Mouse (Mus musculus): Measurements from ENCODE around the gene Nepro. TPM values are rescaled to one million over a fixed set of nuclear protein-coding genes. Genes with fewer than 3 reads are reported as not detected.

The Nepro gene
- polyA plus RNA-seq, 1 experiment from 2014 or later, result 7.0 TPM

DNA sequence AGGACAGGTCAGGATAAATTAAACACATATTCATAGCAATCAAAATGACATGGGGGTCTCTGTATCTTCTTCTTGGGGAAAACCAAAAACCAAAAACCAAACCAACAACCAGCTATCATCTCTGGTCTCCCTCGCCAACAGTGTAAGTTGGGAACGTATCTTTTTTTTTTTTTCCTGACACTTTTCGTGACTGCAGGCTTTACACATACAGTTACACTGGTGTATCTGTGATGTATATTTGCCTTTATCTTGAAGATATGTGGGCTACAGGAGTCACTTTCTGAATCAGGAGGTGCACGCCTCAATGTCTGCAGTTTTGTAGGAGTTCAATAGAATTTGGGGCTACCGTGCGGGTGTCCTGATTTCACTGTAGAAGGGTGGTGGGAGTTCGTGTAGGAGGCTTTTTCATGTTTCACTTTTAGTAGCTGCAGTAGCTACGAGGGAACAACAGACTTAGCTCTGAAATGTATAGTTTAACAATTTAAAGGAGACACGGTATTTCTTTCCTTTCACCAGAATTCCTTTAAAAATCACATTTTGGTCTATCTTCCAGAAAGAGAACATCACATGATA is 42.3 kb downstream of the Nepro start:
- H3K9me3 ChIP-seq (replicated peaks; ENCODE audit: control insufficient read depth, low read length), result no peaks in the 10 kb centered on the region
- H3K27me3 ChIP-seq (ENCODE audit: control insufficient read depth, insufficient read depth, low read length), result no peaks in the 10 kb centered on the region
- H3K36me3 ChIP-seq (ENCODE audit: control insufficient read depth, insufficient read depth, low read length), result no peaks in the 10 kb centered on the region
- no peaks in the 10 kb centered on the region for H3K4me1 ChIP-seq (ENCODE audit: control insufficient read depth, insufficient read depth, low read length)
- H3K4me2 ChIP-seq, result peak overlapping the region; percentile 42
- ATAC-seq (replicated peaks; ENCODE audit: insufficient number of reproducible peaks, low FRiP score, low TSS enrichment), result no peak
- no peak overlapping the region for H3K9ac ChIP-seq (ENCODE audit: low read depth, low read length)
- 76% methylated on average over 9 of the region's 9 CpGs for WGBS (ENCODE audit: insufficient replicate concordance)
- H3K4me3 ChIP-seq (ENCODE audit: low read depth, low read length), result no peak overlapping the region
- H3K27ac ChIP-seq (ENCODE audit: low read depth, low read length), result no peak overlapping the region

GRCm38 (mm10) chr16:44767506-44767905 is 43.4 kb downstream of the Nepro start:
- ATAC-seq (replicated peaks; ENCODE audit: insufficient number of reproducible peaks, low FRiP score, low TSS enrichment), result no peak
- no peaks in the 10 kb centered on the region for H3K36me3 ChIP-seq (ENCODE audit: control insufficient read depth, insufficient read depth, low read length)
- no peak overlapping the region for H3K27ac ChIP-seq (ENCODE audit: low read depth, low read length)
- no peaks in the 10 kb centered on the region for H3K9me3 ChIP-seq (replicated peaks; ENCODE audit: control insufficient read depth, low read length)
- no peaks in the 10 kb centered on the region for H3K27me3 ChIP-seq (ENCODE audit: control insufficient read depth, insufficient read depth, low read length)
- WGBS (ENCODE audit: insufficient replicate concordance), result 83% methylated on average over 7 of the region's 7 CpGs
- no peak overlapping the region for H3K9ac ChIP-seq (ENCODE audit: low read depth, low read length)
- no peak overlapping the region for H3K4me2 ChIP-seq
- no peaks in the 10 kb centered on the region for H3K4me1 ChIP-seq (ENCODE audit: control insufficient read depth, insufficient read depth, low read length)
- H3K4me3 ChIP-seq (ENCODE audit: low read depth, low read length), result no peak overlapping the region

DNA sequence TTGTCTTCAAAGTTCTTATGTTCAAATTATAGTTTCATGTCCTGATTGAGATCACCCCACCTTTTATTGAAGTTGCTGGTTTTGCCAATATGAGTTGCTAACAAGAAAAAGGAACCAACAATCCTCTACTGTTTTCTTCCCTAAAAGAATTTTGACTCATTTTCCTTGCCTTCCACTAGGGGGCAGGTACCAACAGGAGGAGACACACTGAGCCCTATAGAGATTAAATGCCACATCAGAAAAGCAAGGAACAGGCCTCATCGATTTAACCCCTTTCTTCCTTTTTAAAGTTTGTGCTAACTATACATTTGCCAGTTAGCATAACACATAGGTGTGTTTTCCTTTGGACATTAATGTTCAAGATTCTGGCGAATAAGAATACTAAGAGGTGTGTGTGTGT is 43.9 kb downstream of the Nepro start:
- Histone ChIP-seq H3K27me3 (ENCODE audit: control insufficient read depth, insufficient read depth, low read length) (no peaks in the 10 kb centered on the region), H3K4me3 (ENCODE audit: low read depth, low read length) (no peak overlapping the region), H3K27ac (ENCODE audit: low read depth, low read length) (no peak overlapping the region), H3K4me1 (ENCODE audit: control insufficient read depth, insufficient read depth, low read length) (no peaks in the 10 kb centered on the region), H3K4me2 (no peak overlapping the region), H3K9ac (ENCODE audit: low read depth, low read length) (no peak overlapping the region), H3K36me3 (ENCODE audit: control insufficient read depth, insufficient read depth, low read length) (no peaks in the 10 kb centered on the region), H3K9me3 (replicated peaks; ENCODE audit: control insufficient read depth, low read length) (no peaks in the 10 kb centered on the region)
- 43% methylated on average over 2 of the region's 2 CpGs for WGBS (ENCODE audit: insufficient replicate concordance)
- no peak for ATAC-seq (replicated peaks; ENCODE audit: insufficient number of reproducible peaks, low FRiP score, low TSS enrichment)

GRCm38 (mm10) chr16:44772577-44772976 is 48.5 kb downstream of the Nepro start:
- Histone ChIP-seq H3K27me3 (ENCODE audit: control insufficient read depth, insufficient read depth, low read length) (no peaks in the 10 kb centered on the region), H3K9ac (ENCODE audit: low read depth, low read length) (no peak overlapping the region), H3K36me3 (ENCODE audit: control insufficient read depth, insufficient read depth, low read length) (no peaks in the 10 kb centered on the region), H3K9me3 (replicated peaks; ENCODE audit: control insufficient read depth, low read length) (no peaks in the 10 kb centered on the region), H3K27ac (ENCODE audit: low read depth, low read length) (no peak overlapping the region), H3K4me3 (ENCODE audit: low read depth, low read length) (no peak overlapping the region), H3K4me2 (no peak overlapping the region), H3K4me1 (ENCODE audit: control insufficient read depth, insufficient read depth, low read length) (no peaks in the 10 kb centered on the region)
- WGBS (ENCODE audit: insufficient replicate concordance), result 63% methylated on average over 6 of the region's 6 CpGs
- no peak for ATAC-seq (replicated peaks; ENCODE audit: insufficient number of reproducible peaks, low FRiP score, low TSS enrichment)

GRCm38 (mm10) chr16:44773673-44774072 is 49.6 kb downstream of the Nepro start:
- Histone ChIP-seq H3K27ac (ENCODE audit: low read depth, low read length) (no peak overlapping the region), H3K4me3 (ENCODE audit: low read depth, low read length) (no peak overlapping the region), H3K36me3 (ENCODE audit: control insufficient read depth, insufficient read depth, low read length) (no peaks in the 10 kb centered on the region), H3K9ac (ENCODE audit: low read depth, low read length) (no peak overlapping the region), H3K9me3 (replicated peaks; ENCODE audit: control insufficient read depth, low read length) (no peaks in the 10 kb centered on the region), H3K4me2 (no peak overlapping the region), H3K27me3 (ENCODE audit: control insufficient read depth, insufficient read depth, low read length) (no peaks in the 10 kb centered on the region), H3K4me1 (ENCODE audit: control insufficient read depth, insufficient read depth, low read length) (no peaks in the 10 kb centered on the region)
- ATAC-seq (replicated peaks; ENCODE audit: insufficient number of reproducible peaks, low FRiP score, low TSS enrichment), result no peak
- 59% methylated on average over 3 of the region's 3 CpGs for WGBS (ENCODE audit: insufficient replicate concordance)

DNA sequence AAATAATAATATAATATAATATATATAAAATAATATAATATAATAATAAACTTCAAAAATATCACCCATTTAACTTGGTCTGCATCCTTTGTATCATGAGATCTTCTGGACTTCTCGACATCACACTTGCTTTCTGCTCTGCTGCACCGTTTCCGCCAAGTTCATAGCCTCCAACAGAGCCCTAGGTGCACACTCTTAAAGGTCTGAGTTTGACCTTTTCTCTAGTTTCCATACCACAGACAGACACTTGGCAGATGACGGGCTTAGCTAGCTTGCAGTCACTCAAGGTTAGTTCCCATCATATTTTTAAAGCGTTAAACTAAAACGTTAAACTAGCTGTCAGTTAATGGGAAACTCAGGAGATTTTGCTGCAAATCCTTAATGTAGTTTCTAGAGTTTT is 50.1 kb downstream of the Nepro start:
- no peak overlapping the region for H3K4me3 ChIP-seq (ENCODE audit: low read depth, low read length)
- 83% methylated on average over 6 of the region's 6 CpGs for WGBS (ENCODE audit: insufficient replicate concordance)
- H3K27ac ChIP-seq (ENCODE audit: low read depth, low read length), result no peak overlapping the region
- no peaks in the 10 kb centered on the region for H3K27me3 ChIP-seq (ENCODE audit: control insufficient read depth, insufficient read depth, low read length)
- no peak overlapping the region for H3K4me2 ChIP-seq
- no peaks in the 10 kb centered on the region for H3K36me3 ChIP-seq (ENCODE audit: control insufficient read depth, insufficient read depth, low read length)
- H3K9me3 ChIP-seq (replicated peaks; ENCODE audit: control insufficient read depth, low read length), result no peaks in the 10 kb centered on the region
- H3K9ac ChIP-seq (ENCODE audit: low read depth, low read length), result no peak overlapping the region
- H3K4me1 ChIP-seq (ENCODE audit: control insufficient read depth, insufficient read depth, low read length), result no peaks in the 10 kb centered on the region
- no peak for ATAC-seq (replicated peaks; ENCODE audit: insufficient number of reproducible peaks, low FRiP score, low TSS enrichment)

- no peaks in the 10 kb centered on the region for H3K4me1 ChIP-seq (ENCODE audit: control insufficient read depth, insufficient read depth, low read length)
- H3K27me3 ChIP-seq (ENCODE audit: control insufficient read depth, insufficient read depth, low read length), result no peaks in the 10 kb centered on the region
- no peaks in the 10 kb centered on the region for H3K9me3 ChIP-seq (replicated peaks; ENCODE audit: control insufficient read depth, low read length)
- no peaks in the 10 kb centered on the region for H3K36me3 ChIP-seq (ENCODE audit: control insufficient read depth, insufficient read depth, low read length)
- H3K9ac ChIP-seq (ENCODE audit: low read depth, low read length), result no peak overlapping the region
- 65% methylated on average over 17 of the region's 17 CpGs for WGBS (ENCODE audit: insufficient replicate concordance)
- ATAC-seq (replicated peaks; ENCODE audit: insufficient number of reproducible peaks, low FRiP score, low TSS enrichment), result no peak
- H3K4me3 ChIP-seq (ENCODE audit: low read depth, low read length), result no peak overlapping the region
- H3K4me2 ChIP-seq, result no peak overlapping the region; the same call in 1 of the 2 replicates
- no peak overlapping the region for H3K27ac ChIP-seq (ENCODE audit: low read depth, low read length)
Measured at GRCm38 (mm10) chr16:44778538-44779147, 54.5 kb downstream of the Nepro start.

DNA sequence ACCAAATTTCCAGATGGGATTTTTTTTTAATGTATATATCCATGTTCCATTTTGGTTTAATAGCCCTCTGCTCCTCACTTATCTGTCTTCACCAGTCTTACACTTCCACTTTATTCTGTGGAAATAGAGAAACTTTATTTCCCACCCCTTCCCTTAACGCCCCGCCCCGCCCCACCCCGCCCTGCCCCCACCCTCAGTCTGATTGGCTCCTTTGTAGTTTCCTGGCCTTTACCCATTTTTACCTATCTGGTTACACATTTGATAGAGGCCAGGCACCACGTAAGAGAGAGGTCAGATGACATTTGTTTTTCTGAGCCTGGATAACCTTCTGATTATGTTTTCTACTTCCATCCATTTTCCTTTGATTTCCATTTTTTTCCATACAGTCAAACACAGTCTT is 55.4 kb downstream of the Nepro start:
- no peak overlapping the region for H3K4me2 ChIP-seq
- no peaks in the 10 kb centered on the region for H3K4me1 ChIP-seq (ENCODE audit: control insufficient read depth, insufficient read depth, low read length)
- no peak overlapping the region for H3K4me3 ChIP-seq (ENCODE audit: low read depth, low read length)
- H3K27ac ChIP-seq (ENCODE audit: low read depth, low read length), result no peak overlapping the region
- H3K36me3 ChIP-seq (ENCODE audit: control insufficient read depth, insufficient read depth, low read length), result no peaks in the 10 kb centered on the region
- H3K9me3 ChIP-seq (replicated peaks; ENCODE audit: control insufficient read depth, low read length), result no peaks in the 10 kb centered on the region
- H3K27me3 ChIP-seq (ENCODE audit: control insufficient read depth, insufficient read depth, low read length), result no peaks in the 10 kb centered on the region
- no peak for ATAC-seq (replicated peaks; ENCODE audit: insufficient number of reproducible peaks, low FRiP score, low TSS enrichment)
- H3K9ac ChIP-seq (ENCODE audit: low read depth, low read length), result no peak overlapping the region
- WGBS (ENCODE audit: insufficient replicate concordance), result 82% methylated on average over 5 of the region's 5 CpGs

DNA sequence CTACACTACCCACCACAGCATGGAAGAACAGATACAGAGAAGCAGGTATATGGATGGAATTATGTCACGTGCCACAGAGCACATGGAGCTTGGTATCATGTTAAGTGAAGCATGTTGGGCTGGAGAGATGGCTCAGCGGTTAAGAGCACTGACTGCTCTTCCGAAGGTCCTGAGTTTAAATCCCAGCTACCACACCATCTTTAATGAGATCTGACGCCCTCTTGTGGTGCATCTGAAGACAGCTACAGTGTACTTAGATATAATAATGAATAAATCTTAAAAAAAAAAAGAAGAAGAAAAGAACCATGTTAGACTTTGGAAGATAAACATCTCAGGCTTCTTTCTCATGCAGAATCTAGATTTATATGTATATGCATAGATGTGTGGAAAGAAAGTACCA is 56.6 kb downstream of the Nepro start:
- Histone ChIP-seq H3K9me3 (replicated peaks; ENCODE audit: control insufficient read depth, low read length) (no peaks in the 10 kb centered on the region), H3K36me3 (ENCODE audit: control insufficient read depth, insufficient read depth, low read length) (no peaks in the 10 kb centered on the region), H3K9ac (ENCODE audit: low read depth, low read length) (no peak overlapping the region), H3K4me3 (ENCODE audit: low read depth, low read length) (no peak overlapping the region), H3K27ac (ENCODE audit: low read depth, low read length) (no peak overlapping the region), H3K4me1 (ENCODE audit: control insufficient read depth, insufficient read depth, low read length) (no peaks in the 10 kb centered on the region), H3K4me2 (no peak overlapping the region), H3K27me3 (ENCODE audit: control insufficient read depth, insufficient read depth, low read length) (no peaks in the 10 kb centered on the region)
- ATAC-seq (replicated peaks; ENCODE audit: insufficient number of reproducible peaks, low FRiP score, low TSS enrichment), result no peak
- WGBS (ENCODE audit: insufficient replicate concordance), result 70% methylated on average over 4 of the region's 4 CpGs

Data from heart, embryonic 11.5 days (tissue).